Mouse (Mus musculus): ENCODE measurements around the gene Luzp1. TPM values are rescaled to one million over a fixed set of nuclear protein-coding genes. Genes with fewer than 3 reads are reported as not detected.

The Luzp1 gene
- total RNA-seq, 1 experiment from 2014 or later = 7.6 TPM

GRCm38 (mm10) chr4:136518141-136518540 lies 48.6 kb downstream of the Luzp1 start:
- no peak for ATAC-seq (replicated peaks in 1 of 2; ENCODE audit: insufficient read depth in 1 of 2, low FRiP score in 2 of 2, low TSS enrichment in 1 of 2, low read depth in 1 of 2, poor library complexity in 2 of 2, severe bottlenecking in 2 of 2)

DNA sequence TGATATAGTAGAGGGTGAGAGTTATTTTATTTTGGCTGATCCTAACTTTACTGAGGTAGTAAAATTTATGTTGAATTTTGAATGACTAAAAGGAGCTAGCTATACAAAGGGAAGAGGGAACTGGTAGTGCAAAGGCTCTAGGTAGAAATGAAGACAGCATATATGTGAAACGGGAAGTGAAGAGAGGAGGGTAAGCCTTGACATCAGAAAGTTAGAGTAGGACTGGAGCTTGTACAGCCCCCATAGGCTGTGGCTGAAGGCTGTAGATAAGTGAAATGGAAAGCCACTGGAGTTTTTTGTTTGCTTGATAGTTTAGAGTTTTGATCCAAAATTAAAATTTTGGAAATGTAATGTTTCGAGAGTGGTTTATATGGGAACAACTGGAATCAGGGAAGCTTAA lies 49.0 kb downstream of the Luzp1 start:
- ATAC-seq (replicated peaks in 1 of 2; ENCODE audit: insufficient read depth in 1 of 2, low FRiP score in 2 of 2, low TSS enrichment in 1 of 2, low read depth in 1 of 2, poor library complexity in 2 of 2, severe bottlenecking in 2 of 2) = no peak

- no peak for ATAC-seq (replicated peaks in 1 of 2; ENCODE audit: insufficient read depth in 1 of 2, low FRiP score in 2 of 2, low TSS enrichment in 1 of 2, low read depth in 1 of 2, poor library complexity in 2 of 2, severe bottlenecking in 2 of 2)
Observed at GRCm38 (mm10) chr4:136519866-136520265, 50.3 kb downstream of the Luzp1 start.

GRCm38 (mm10) chr4:136521898-136522297 lies 52.3 kb downstream of the Luzp1 start:
- ATAC-seq (replicated peaks in 1 of 2; ENCODE audit: insufficient read depth in 1 of 2, low FRiP score in 2 of 2, low TSS enrichment in 1 of 2, low read depth in 1 of 2, poor library complexity in 2 of 2, severe bottlenecking in 2 of 2) = no peak

DNA sequence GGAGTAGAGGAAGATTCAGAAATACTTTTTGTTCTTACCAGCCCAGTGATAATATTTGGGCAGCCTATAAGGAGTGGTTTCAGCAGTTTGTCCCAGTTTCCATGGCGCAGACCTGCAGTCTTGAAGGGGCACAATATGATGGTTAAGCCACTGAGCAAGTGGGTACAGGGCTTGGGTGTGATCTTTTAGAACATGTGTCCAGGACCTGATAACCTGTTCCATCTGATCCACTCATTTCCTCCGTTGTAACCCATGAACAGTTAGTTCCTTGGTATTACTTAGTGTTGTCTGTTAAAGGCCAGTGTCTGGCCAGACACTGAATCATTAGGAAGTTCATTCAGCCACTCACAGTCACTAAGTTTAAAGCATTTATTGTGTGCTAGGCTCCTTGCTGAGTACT lies 54.7 kb downstream of the Luzp1 start:
- no peak for ATAC-seq (replicated peaks in 1 of 2; ENCODE audit: insufficient read depth in 1 of 2, low FRiP score in 2 of 2, low TSS enrichment in 1 of 2, low read depth in 1 of 2, poor library complexity in 2 of 2, severe bottlenecking in 2 of 2)

GRCm38 (mm10) chr4:136526412-136526811 lies 56.9 kb downstream of the Luzp1 start:
- peak; percentile 56 to 75; a peak in 3 of 4 replicates for ATAC-seq (replicated peaks in 1 of 2; ENCODE audit: insufficient read depth in 1 of 2, low FRiP score in 2 of 2, low TSS enrichment in 1 of 2, low read depth in 1 of 2, poor library complexity in 2 of 2, severe bottlenecking in 2 of 2)

DNA sequence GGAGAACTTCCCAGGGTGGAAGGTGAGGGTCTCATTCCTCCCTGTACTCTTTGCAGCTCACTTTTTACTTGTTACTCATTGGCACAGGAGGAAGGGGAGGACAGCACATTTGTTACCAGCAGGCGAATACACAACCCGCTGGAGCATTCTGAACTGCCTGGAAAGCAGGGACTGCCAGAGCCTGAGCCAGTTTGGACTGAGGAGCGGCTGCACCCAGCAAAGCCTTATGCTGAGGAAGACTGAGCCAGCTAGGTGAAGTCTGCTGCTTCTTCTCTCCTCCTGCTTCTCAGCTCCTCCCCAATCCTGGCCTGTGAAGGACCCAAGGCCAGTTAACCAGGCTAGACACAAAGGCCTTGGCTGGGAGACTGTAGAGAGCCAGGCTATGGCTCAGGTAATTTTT lies 75.6 kb downstream of the Luzp1 start:
- no peak for ATAC-seq (replicated peaks in 1 of 2; ENCODE audit: insufficient read depth in 1 of 2, low FRiP score in 2 of 2, low TSS enrichment in 1 of 2, low read depth in 1 of 2, poor library complexity in 2 of 2, severe bottlenecking in 2 of 2)

DNA sequence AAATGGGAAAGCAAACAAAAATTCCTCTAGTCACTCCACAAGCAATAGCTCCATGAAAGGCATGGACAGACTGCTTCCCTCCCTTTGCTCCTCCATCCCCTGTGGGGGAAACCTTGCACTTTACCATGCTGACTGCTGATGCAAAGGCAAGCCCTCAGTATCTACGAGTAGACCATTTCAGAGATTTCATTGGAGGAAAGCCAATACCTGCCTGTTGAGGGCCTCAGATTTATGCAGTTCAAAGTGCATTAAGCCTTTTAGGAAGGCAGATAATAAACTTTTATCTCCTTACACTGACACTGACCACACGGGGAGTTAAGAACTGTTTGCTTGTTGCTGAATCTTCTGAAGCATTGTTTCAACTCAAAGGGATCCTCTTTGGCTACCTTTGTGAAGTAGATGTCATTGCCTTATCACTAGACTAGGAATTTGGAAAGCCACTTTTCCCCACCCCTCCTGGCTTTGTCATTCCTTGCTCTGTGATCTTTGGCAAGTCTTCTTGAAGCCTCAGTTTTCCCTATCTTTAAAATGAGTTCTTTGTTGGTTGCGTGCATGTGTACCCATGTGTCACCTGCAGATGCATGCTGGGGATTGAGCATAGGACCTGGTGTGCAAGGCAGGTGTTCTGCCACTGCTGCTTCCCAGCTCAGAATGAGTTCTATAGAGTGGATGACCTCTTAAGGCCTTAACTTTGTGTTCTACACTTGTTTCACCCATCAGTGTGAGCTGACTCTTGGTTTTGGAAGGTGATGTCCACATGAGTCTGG lies 76.9 kb downstream of the Luzp1 start:
- ATAC-seq (replicated peaks in 1 of 2; ENCODE audit: insufficient read depth in 1 of 2, low FRiP score in 2 of 2, low TSS enrichment in 1 of 2, low read depth in 1 of 2, poor library complexity in 2 of 2, severe bottlenecking in 2 of 2) = no peak

GRCm38 (mm10) chr4:136547721-136548120 lies 78.2 kb downstream of the Luzp1 start:
- ATAC-seq (replicated peaks in 1 of 2; ENCODE audit: insufficient read depth in 1 of 2, low FRiP score in 2 of 2, low TSS enrichment in 1 of 2, low read depth in 1 of 2, poor library complexity in 2 of 2, severe bottlenecking in 2 of 2) = no peak

DNA sequence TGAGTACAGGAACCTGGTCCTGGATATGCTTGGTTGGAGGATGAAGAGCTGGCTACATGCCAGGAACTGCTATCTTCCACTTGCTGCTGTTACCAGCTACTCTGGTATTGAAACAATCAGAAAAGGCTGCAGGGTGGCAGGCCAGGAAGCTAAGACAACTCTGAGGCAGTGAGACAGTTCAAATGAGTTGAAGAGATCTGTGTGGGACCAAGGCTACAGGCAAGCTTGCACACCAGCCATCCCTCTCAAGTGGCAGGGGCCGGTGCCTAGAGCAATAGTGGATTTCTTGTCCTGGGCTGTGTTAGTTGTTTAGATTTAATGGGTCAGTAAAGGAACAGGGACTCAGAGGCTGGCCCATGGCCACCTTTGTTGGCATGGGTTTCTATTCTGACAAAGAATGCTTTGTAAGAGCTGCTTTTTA lies 78.8 kb downstream of the Luzp1 start:
- ATAC-seq (replicated peaks in 1 of 2; ENCODE audit: insufficient read depth in 1 of 2, low FRiP score in 2 of 2, low TSS enrichment in 1 of 2, low read depth in 1 of 2, poor library complexity in 2 of 2, severe bottlenecking in 2 of 2) = no peak

DNA sequence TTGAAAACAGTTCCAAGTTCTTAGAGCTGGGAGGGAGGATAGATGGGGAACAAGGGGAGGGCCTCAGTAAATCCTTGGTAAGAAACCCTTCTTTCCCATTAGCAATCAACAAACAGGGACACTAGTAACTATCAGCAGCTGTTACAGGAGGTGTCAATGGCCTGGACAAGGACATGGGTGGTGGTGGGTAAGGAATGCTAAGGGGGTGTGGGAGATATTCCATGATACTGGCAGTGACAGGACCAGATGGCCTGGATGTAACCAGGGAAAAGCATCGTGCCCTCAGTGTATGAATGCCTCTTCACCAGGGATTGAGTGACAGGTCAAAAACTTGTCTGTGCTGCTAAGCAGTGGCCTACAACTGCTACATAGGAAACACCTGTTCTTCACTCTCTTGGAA lies 83.5 kb downstream of the Luzp1 start:
- ATAC-seq (replicated peaks in 1 of 2; ENCODE audit: insufficient read depth in 1 of 2, low FRiP score in 2 of 2, low TSS enrichment in 1 of 2, low read depth in 1 of 2, poor library complexity in 2 of 2, severe bottlenecking in 2 of 2) = no peak

- no peak for ATAC-seq (replicated peaks in 1 of 2; ENCODE audit: insufficient read depth in 1 of 2, low FRiP score in 2 of 2, low TSS enrichment in 1 of 2, low read depth in 1 of 2, poor library complexity in 2 of 2, severe bottlenecking in 2 of 2)
Observed at GRCm38 (mm10) chr4:136557638-136558037, 88.1 kb downstream of the Luzp1 start.

- no peak for ATAC-seq (replicated peaks in 1 of 2; ENCODE audit: insufficient read depth in 1 of 2, low FRiP score in 2 of 2, low TSS enrichment in 1 of 2, low read depth in 1 of 2, poor library complexity in 2 of 2, severe bottlenecking in 2 of 2)
Observed at GRCm38 (mm10) chr4:136559690-136560089, 90.1 kb downstream of the Luzp1 start.

GRCm38 (mm10) chr4:136560270-136560991 lies 90.9 kb downstream of the Luzp1 start:
- no peak for ATAC-seq (replicated peaks in 1 of 2; ENCODE audit: insufficient read depth in 1 of 2, low FRiP score in 2 of 2, low TSS enrichment in 1 of 2, low read depth in 1 of 2, poor library complexity in 2 of 2, severe bottlenecking in 2 of 2)

- no peak for ATAC-seq (replicated peaks in 1 of 2; ENCODE audit: insufficient read depth in 1 of 2, low FRiP score in 2 of 2, low TSS enrichment in 1 of 2, low read depth in 1 of 2, poor library complexity in 2 of 2, severe bottlenecking in 2 of 2)
Observed at GRCm38 (mm10) chr4:136562755-136563154, 93.2 kb downstream of the Luzp1 start.

GRCm38 (mm10) chr4:136568629-136569028 lies 99.1 kb downstream of the Luzp1 start:
- no peak for ATAC-seq (replicated peaks in 1 of 2; ENCODE audit: insufficient read depth in 1 of 2, low FRiP score in 2 of 2, low TSS enrichment in 1 of 2, low read depth in 1 of 2, poor library complexity in 2 of 2, severe bottlenecking in 2 of 2)

DNA sequence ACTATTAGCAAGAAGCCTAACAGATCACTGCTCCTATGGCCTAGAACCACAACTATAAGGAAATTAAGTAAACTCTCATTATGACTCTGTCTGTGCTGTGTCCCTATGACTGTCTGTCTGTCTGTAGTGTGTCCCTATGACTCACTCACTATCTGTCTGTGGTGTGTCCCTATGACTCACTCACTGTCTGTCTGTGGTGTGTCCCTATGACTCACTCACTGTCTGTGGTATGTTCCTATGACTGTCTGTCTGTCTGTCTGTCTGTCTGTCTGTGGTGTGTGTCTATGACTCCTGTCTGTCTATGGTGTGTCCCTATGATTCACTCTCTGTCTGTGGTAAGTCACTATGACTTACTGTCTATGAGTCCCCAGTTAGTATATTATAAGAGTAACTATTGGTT lies 100.4 kb downstream of the Luzp1 start:
- ATAC-seq (replicated peaks in 1 of 2; ENCODE audit: insufficient read depth in 1 of 2, low FRiP score in 2 of 2, low TSS enrichment in 1 of 2, low read depth in 1 of 2, poor library complexity in 2 of 2, severe bottlenecking in 2 of 2) = no peak

DNA sequence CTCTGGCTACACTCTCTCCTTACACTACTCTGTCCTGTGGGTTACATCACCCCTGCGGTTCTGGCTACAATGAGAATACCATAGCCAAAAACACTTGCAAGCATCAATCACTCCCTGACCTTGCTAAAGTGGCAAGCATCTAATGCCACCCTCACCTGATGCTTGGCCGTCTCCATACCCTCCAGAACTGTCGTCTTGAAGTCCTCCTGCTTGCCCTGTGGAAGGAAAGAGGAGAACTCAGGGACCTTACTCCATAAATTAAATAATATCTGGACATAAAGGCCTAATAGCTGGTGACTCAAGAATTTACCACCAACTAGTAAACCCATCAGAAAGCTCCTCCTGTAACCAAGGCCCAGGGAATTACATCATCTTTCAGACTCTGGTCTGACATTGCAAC lies 112.3 kb downstream of the Luzp1 start:
- no peak for ATAC-seq (replicated peaks in 1 of 2; ENCODE audit: insufficient read depth in 1 of 2, low FRiP score in 2 of 2, low TSS enrichment in 1 of 2, low read depth in 1 of 2, poor library complexity in 2 of 2, severe bottlenecking in 2 of 2)
